Mouse (Mus musculus) C2C12 (cell line): ENCODE data around the gene Phlda3. TPM values are rescaled to one million over a fixed set of nuclear protein-coding genes. Genes with fewer than 3 reads are reported as not detected.

Source experiments
- H3K27me3 ChIP-seq: one replicate; pipeline ENCODE4 v1.6.1; 2011; ENCODE audit not compliant: control insufficient read depth, insufficient read depth, insufficient read length
- H3K36me3 ChIP-seq: one replicate; pipeline ENCODE4 v1.6.1; 2011; ENCODE audit not compliant: control insufficient read depth, insufficient read depth
- H3K4me3 ChIP-seq: one replicate; pipeline ENCODE4 v1.5.1; 2011; ENCODE audit warnings: mild to moderate bottlenecking, control low read depth; ENCODE audit not compliant: poor library complexity, insufficient read depth, severe bottlenecking
- H3K79me2 ChIP-seq: one replicate; pipeline ENCODE4 v1.6.1; 2011; ENCODE audit not compliant: control insufficient read depth, insufficient read depth
- H3K79me3 ChIP-seq: one replicate; pipeline ENCODE4 v1.6.1; 2011; ENCODE audit warnings: low read depth, control low read depth
- H3ac ChIP-seq: one replicate; pipeline ENCODE3; 2011; ENCODE audit warnings: low read depth; ENCODE audit not compliant: control insufficient read depth, insufficient read length
- CEBPB ChIP-seq: IDR thresholded peaks from one replicate; pipeline ENCODE4 v1.6.1; 2011; ENCODE audit warnings: low read depth, mild to moderate bottlenecking, control low read depth, moderate library complexity
- CTCF ChIP-seq: IDR thresholded peaks from one replicate; pipeline ENCODE4 v1.5.1; 2011; ENCODE audit not compliant: control insufficient read depth, insufficient read depth, insufficient read length
- FOSL1 ChIP-seq: IDR thresholded peaks from one replicate; pipeline ENCODE4 v1.8.0; 2011; ENCODE audit warnings: mild to moderate bottlenecking, low read length; ENCODE audit not compliant: poor library complexity, insufficient read depth, severe bottlenecking
- MAX ChIP-seq: IDR thresholded peaks from one replicate; pipeline ENCODE4 v1.6.1; 2011; ENCODE audit warnings: mild to moderate bottlenecking, control low read depth
- MYOD1 ChIP-seq: IDR thresholded peaks from one replicate; pipeline ENCODE4 v1.6.1; 2011; ENCODE audit warnings: low read depth; ENCODE audit not compliant: control insufficient read depth, insufficient read length
- MYOG ChIP-seq: IDR thresholded peaks from one replicate; pipeline ENCODE4 v1.6.1; 2011; ENCODE audit not compliant: control insufficient read depth, insufficient read length; ENCODE audit errors: extremely low read depth
- USF1 ChIP-seq: IDR thresholded peaks from one replicate; pipeline ENCODE4 v1.6.1; 2011; ENCODE audit warnings: low read depth, mild to moderate bottlenecking, control low read depth, moderate library complexity
- polyA plus RNA-seq: library from polyadenylated mRNA; unstranded; fragments of >200 nt; fragmentation: generic; extraction: Trizol; gene quantifications from one replicate; pipeline ENCODE4 v1.2.1, GENCODE M21; 2012; ENCODE audit warnings: missing spikeins

Gene Phlda3
- polyA plus RNA-seq, 1 experiment, result 318 TPM

- Histone ChIP-seq H3ac (no peak overlapping the region), H3K79me3 (no peaks in the 10 kb centered on the region), H3K27me3 (no peaks in the 10 kb centered on the region), H3K79me2 (no peaks in the 10 kb centered on the region), H3K4me3 (no peak overlapping the region), H3K36me3 (no peaks in the 10 kb centered on the region)
- TF ChIP-seq CEBPB (no peak), MYOD1 (no peak), CTCF (no peak), MYOG (no peak), FOSL1 (no peak), MAX (no peak), USF1 (no peak)
These were observed 46.3 kb downstream of the Phlda3 start for GRCm38 (mm10) chr1:135812205-135812604.

GRCm38 (mm10) chr1:135812618-135813017, 46.7 kb downstream of the Phlda3 start:
- TF ChIP-seq CEBPB (no peak), FOSL1 (no peak), MYOG (no peak), MYOD1 (no peak), USF1 (no peak), CTCF (no peak), MAX (no peak)
- no peaks in the 10 kb centered on the region for H3K79me2 ChIP-seq

GRCm38 (mm10) chr1:135813071-135813470, 47.2 kb downstream of the Phlda3 start:
- no peak overlapping the region for H3K4me3 ChIP-seq
- H3K79me2 ChIP-seq, result no peaks in the 10 kb centered on the region
- H3K79me3 ChIP-seq, result no peaks in the 10 kb centered on the region
- H3K27me3 ChIP-seq, result no peaks in the 10 kb centered on the region
- TF ChIP-seq USF1 (no peak), CEBPB (no peak), FOSL1 (no peak), MYOG (no peak), MAX (no peak)
- no peaks in the 10 kb centered on the region for H3K36me3 ChIP-seq
- H3ac ChIP-seq, result no peak overlapping the region

More at GRCm38 (mm10) chr1:135812618-135813017, 46.7 kb downstream of the Phlda3 start:
- H3K27me3 ChIP-seq, result no peaks in the 10 kb centered on the region
- H3ac ChIP-seq, result no peak overlapping the region
- H3K4me3 ChIP-seq, result no peak overlapping the region
- H3K79me3 ChIP-seq, result no peaks in the 10 kb centered on the region
- no peaks in the 10 kb centered on the region for H3K36me3 ChIP-seq

DNA sequence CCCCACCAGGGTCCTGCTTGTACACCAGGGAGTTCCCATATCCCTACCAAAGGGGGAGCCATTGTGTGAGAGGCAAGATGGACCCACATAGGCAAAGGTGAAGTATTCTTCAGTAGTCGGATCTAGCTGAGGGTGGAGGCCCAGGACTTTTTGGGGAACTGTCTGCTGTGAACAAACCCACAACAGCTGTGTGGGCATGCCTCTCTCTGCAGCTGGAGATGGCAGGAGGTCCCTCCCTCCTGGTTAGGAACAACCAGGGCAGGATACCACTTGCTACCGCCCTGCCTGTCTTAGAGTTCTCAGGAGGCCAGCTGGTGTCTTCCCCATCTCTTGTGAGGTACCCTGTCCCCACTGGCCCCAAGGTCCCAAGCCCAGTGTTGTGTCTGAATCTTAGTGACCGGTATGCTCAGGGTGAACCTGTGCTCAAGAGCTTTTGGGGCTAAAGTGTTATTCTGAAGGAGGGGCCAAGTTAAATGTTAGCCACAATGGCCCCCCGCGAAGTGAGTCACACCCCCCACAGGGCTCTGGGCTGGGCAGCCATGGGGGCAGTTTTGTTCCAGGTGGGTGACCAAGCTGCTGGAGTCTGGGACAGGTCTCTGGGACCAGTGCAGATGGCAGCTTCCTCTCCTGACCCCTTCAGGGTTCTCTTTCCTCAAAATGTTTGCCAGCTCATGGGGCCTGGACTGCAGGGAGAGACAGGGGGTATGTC, 47.9 kb downstream of the Phlda3 start:
- peak; percentile 6 for TF ChIP-seq MYOD1
- TF ChIP-seq CTCF, result no peak
- no peaks in the 10 kb centered on the region for H3K79me3 ChIP-seq
- H3K36me3 ChIP-seq, result no peaks in the 10 kb centered on the region
- no peak overlapping the region for H3ac ChIP-seq
- H3K79me2 ChIP-seq, result no peaks in the 10 kb centered on the region
- no peak overlapping the region for H3K4me3 ChIP-seq
- no peaks in the 10 kb centered on the region for H3K27me3 ChIP-seq

GRCm38 (mm10) chr1:135814531-135814930, 48.6 kb downstream of the Phlda3 start:
- H3K36me3 ChIP-seq, result no peaks in the 10 kb centered on the region
- no peak overlapping the region for H3ac ChIP-seq
- H3K27me3 ChIP-seq, result no peaks in the 10 kb centered on the region
- H3K79me3 ChIP-seq, result no peaks in the 10 kb centered on the region
- no peaks in the 10 kb centered on the region for H3K79me2 ChIP-seq
- H3K4me3 ChIP-seq, result no peak overlapping the region
- TF ChIP-seq CTCF (no peak), FOSL1 (no peak), MYOD1 (no peak), MYOG (no peak), USF1 (no peak), CEBPB (no peak), MAX (no peak)

GRCm38 (mm10) chr1:135817595-135817994, 51.7 kb downstream of the Phlda3 start:
- H3K79me2 ChIP-seq, result no peaks in the 10 kb centered on the region
- no peak overlapping the region for H3ac ChIP-seq
- H3K4me3 ChIP-seq, result no peak overlapping the region
- H3K79me3 ChIP-seq, result no peaks in the 10 kb centered on the region
- H3K36me3 ChIP-seq, result no peaks in the 10 kb centered on the region
- H3K27me3 ChIP-seq, result no peaks in the 10 kb centered on the region
- TF ChIP-seq FOSL1 (no peak), USF1 (no peak)
